Mouse (Mus musculus): ENCODE measurements around the gene Olfr352.

Olfr352 gene

GRCm38 (mm10) chr2:36868160-36868559 lies at the start of gene Olfr352:
Gene Olfr352 (plus strand): TSS chr2:36868460.
- DNase-seq (ENCODE audit: inconsistent age in 2 of 2, low spot score in 1 of 2): no peak

- DNase-seq (ENCODE audit: inconsistent age in 2 of 2, low spot score in 1 of 2): no peak
Measured at GRCm38 (mm10) chr2:36846010-36846409, 22.2 kb upstream of the Olfr352 start, which contains the start of gene Olfr350. Gene Olfr350 (plus strand): TSS chr2:36846310.

- no peak for DNase-seq (ENCODE audit: inconsistent age in 2 of 2, low spot score in 1 of 2)
Measured at GRCm38 (mm10) chr2:36862560-36862959, 5.7 kb upstream of the Olfr352 start, which contains the start of gene Olfr351. Gene Olfr351 (minus strand): TSS chr2:36862660.

- no peak for DNase-seq (ENCODE audit: inconsistent age in 2 of 2, low spot score in 1 of 2)
Measured at GRCm38 (mm10) chr2:36892836-36893235, 24.6 kb downstream of the Olfr352 start, which contains the start of gene Olfr353. Gene Olfr353 (minus strand): TSS chr2:36892936.

GRCm38 (mm10) chr2:36897114-36897513 lies 28.9 kb downstream of the Olfr352 start:
- DNase-seq (ENCODE audit: inconsistent age in 2 of 2, low spot score in 1 of 2): no peak

- no peak for DNase-seq (ENCODE audit: inconsistent age in 2 of 2, low spot score in 1 of 2)
Measured at GRCm38 (mm10) chr2:36905380-36905779, 37.1 kb downstream of the Olfr352 start, which contains the start of gene Olfr354. Gene Olfr354 (plus strand): TSS chr2:36905680.

Data from adrenal gland, adult (tissue).